Mouse (Mus musculus): ENCODE measurements around the gene Art5.
"Not testable (repeated sequence)": the region's sequence is repeated elsewhere in the genome, so short reads cannot be mapped to it uniquely, and the experiment has no call there.

Art5 gene

GRCm38 (mm10) chr7:102081784-102082183, 27.5 kb downstream of the Art5 start:
- no peak for DNase-seq (ENCODE audit: low spot score)

- DNase-seq (ENCODE audit: low spot score): no peak
Observed at GRCm38 (mm10) chr7:102080311-102080710, 29.0 kb downstream of the Art5 start.

GRCm38 (mm10) chr7:102078517-102078916, 30.8 kb downstream of the Art5 start:
- no peak for DNase-seq (ENCODE audit: low spot score)

- DNase-seq (ENCODE audit: low spot score): no peak
Observed at GRCm38 (mm10) chr7:102076714-102077296, 32.5 kb downstream of the Art5 start.

- no peak for DNase-seq (ENCODE audit: low spot score)
Observed at GRCm38 (mm10) chr7:102066363-102066762, 42.9 kb downstream of the Art5 start.

GRCm38 (mm10) chr7:102065046-102065891, 44.0 kb downstream of the Art5 start, which contains the start of the genes Rnf121, Xndc1 and Xntrpc:
Gene Rnf121, minus strand, starts transcription at chr7:102065469.
Gene Xndc1, plus strand, starts transcription at chr7:102065511.
Gene Xntrpc, plus strand, starts transcription at chr7:102065713.
- peak; percentile 91 for DNase-seq (ENCODE audit: low spot score)

GRCm38 (mm10) chr7:102064655-102065045, 44.6 kb downstream of the Art5 start:
- no peak for DNase-seq (ENCODE audit: low spot score)

- no peak for DNase-seq (ENCODE audit: low spot score)
Observed at GRCm38 (mm10) chr7:102063891-102064290, 45.4 kb downstream of the Art5 start.

GRCm38 (mm10) chr7:102062203-102062602, 47.1 kb downstream of the Art5 start:
- no peak for DNase-seq (ENCODE audit: low spot score)

GRCm38 (mm10) chr7:102061353-102061752, 47.9 kb downstream of the Art5 start:
- no peak for DNase-seq (ENCODE audit: low spot score)

GRCm38 (mm10) chr7:102048524-102048923, 60.8 kb downstream of the Art5 start:
- DNase-seq (ENCODE audit: low spot score): not testable (repeated sequence)

Measured in ovary, postnatal 36 days (tissue).